Mouse (Mus musculus) small intestine, adult 2 months (tissue): ENCODE measurements around the gene Setdb2. TPM values are rescaled to one million over a fixed set of nuclear protein-coding genes. Genes with fewer than 3 reads are reported as not detected.
A peak's percentile ranks its signal among the peaks of the same experiment; 100 is the strongest.
"Not testable (repeated sequence)": the region's sequence is repeated elsewhere in the genome, so short reads cannot be mapped to it uniquely, and the experiment has no call there.

Source experiments
- H3K27ac ChIP-seq: fragments of 200-500 bp; 2 replicates; pipeline ENCODE4 v1.5.1; 2012; ENCODE audit warnings: low read depth, low read length, control low read depth, inconsistent platforms; ENCODE audit not compliant: insufficient read depth
- H3K27me3 ChIP-seq: fragments of 200-500 bp; 2 replicates; pipeline ENCODE4 v1.6.1; 2012; ENCODE audit warnings: mild to moderate bottlenecking, moderate library complexity, low read length, inconsistent platforms; ENCODE audit not compliant: control insufficient read depth, insufficient read depth
- H3K36me3 ChIP-seq: fragments of 200-500 bp; 2 replicates; pipeline ENCODE4 v1.6.1; 2012; ENCODE audit warnings: mild to moderate bottlenecking, low read length, control low read depth, inconsistent platforms; ENCODE audit not compliant: control insufficient read depth, insufficient read depth
- H3K4me1 ChIP-seq: fragments of 200-500 bp; 2 replicates; pipeline ENCODE4 v1.6.1; 2012; ENCODE audit warnings: low read length, inconsistent platforms, mixed read lengths; ENCODE audit not compliant: control insufficient read depth, insufficient read depth, insufficient read length
- H3K4me3 ChIP-seq: fragments of 200-500 bp; 2 replicates; pipeline ENCODE4 v1.5.1; 2012; ENCODE audit warnings: low read depth, mild to moderate bottlenecking, control low read depth, inconsistent platforms, low read length, moderate library complexity
- CTCF ChIP-seq: fragments of 200-500 bp; IDR thresholded peaks from 2 replicates; pipeline ENCODE4 v1.5.1; 2012; ENCODE audit warnings: low read depth, mild to moderate bottlenecking, control low read depth, inconsistent platforms, low read length, moderate library complexity, mixed read lengths; ENCODE audit not compliant: insufficient replicate concordance, insufficient read length; ENCODE audit errors: extremely low read depth
- POLR2A ChIP-seq: fragments of 200-500 bp; IDR thresholded peaks from 2 replicates; pipeline ENCODE4 v1.6.1; 2012; ENCODE audit warnings: low read depth, mild to moderate bottlenecking, control low read depth, inconsistent platforms, low read length, moderate library complexity
- WGBS: fragments of 180-500 bp; shearing (Covaris S2); methylation state at CpG from one replicate; pipeline ENCODE4 v1.1.7; 2018; 5-methylcytosine and 5-hydroxymethylcytosine counted together
- polyA plus RNA-seq: library from polyadenylated mRNA; depleted of rRNA; stranded (reverse); fragments of >200 nt; gene quantifications from 2 replicates; pipeline ENCODE4 v1.2.3, GENCODE M21; 2012

The Setdb2 gene
- polyA plus RNA-seq, 1 experiment = 5.6 TPM

DNA sequence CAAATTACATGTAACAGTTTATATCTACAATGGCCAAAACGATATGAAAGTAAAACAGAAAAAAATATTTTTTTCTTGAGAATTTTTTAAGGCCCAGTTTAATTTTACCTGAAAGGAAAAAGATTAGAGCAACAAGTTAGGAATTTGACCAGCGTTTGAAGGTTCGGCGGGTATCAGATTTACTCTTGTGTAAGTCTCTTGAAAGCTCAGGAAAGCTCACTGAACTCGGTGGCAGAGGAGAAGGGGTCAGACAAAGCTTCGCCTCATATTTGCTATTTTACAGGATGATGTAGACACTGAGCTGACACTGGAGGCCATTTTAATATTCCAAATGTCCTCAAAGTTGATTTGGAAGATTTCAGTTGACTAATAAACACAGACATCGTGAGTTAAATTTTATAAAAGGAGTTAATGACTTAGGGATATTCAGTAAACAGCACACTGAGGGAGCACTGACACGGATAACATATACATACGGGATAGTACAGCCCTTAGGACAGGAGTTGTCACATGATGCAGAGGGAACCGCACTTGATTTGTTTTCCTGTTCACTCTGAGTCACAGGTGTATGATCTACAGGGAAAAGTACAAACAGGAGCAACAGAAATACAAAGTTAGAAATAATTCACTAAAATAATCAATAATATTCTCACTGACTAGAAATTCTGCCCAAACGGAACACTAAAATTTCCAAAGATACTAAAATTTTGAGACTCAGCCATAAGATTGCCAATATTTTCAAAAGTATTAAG is 17.6 kb downstream of the Setdb2 start:
- H3K4me1 ChIP-seq = no peaks in the 10 kb centered on the region; the same call in 1 of the 2 replicates
- no peak overlapping the region for H3K27ac ChIP-seq
- H3K4me3 ChIP-seq = no peak overlapping the region
- no peaks in the 10 kb centered on the region for H3K27me3 ChIP-seq
- no peak for TF ChIP-seq CTCF
- TF ChIP-seq POLR2A = no peak
- H3K36me3 ChIP-seq = peaks cover 15% of the 10 kb centered on the region
- WGBS = 85% methylated on average over 11 of the region's 11 CpGs

DNA sequence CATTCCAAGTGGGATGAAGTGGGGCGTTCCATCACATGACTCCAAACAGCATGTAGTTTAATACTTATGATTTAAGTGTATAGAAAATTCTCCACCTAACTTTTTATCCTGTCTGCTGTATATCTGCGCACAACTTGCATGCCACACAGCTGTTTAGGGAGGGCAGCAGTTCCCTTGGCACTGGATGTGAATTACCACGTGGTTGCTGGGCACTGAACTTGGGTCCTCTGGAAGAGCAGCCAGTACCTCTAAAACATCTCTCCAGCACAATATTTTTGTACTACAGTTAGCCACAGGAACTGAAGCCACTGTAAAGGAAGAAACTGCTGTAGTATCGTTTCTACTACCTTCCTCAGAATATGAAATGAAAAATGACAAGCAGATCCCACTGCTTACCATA is 22.5 kb downstream of the Setdb2 start:
- Histone ChIP-seq H3K4me1 (no peaks in the 10 kb centered on the region), H3K27ac (no peak overlapping the region), H3K36me3 (peaks cover 39% of the 10 kb centered on the region), H3K4me3 (no peak overlapping the region), H3K27me3 (no peaks in the 10 kb centered on the region)
- WGBS = 83% methylated on average over 4 of the region's 4 CpGs
- no peak for TF ChIP-seq POLR2A
- no peak for TF ChIP-seq CTCF

DNA sequence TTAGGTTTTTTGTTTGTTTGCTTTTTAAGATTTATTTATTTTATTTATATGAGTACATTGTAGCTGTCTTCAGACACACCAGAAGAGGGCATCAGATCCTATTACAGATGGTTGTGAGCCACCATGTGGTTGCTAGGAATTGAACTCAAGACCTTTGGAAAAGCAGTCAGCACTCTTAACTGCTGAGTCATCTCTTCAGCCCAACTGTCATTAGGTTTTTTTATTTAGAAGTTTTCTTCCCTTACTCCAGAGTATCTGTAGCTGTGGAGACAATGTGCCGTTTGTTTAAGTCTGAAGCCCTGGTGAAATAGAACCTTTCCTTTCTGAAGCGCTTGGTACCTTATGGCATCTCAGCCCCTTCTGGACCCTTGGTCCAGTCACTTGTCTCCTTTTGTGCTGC is 25.7 kb downstream of the Setdb2 start:
- H3K4me3 ChIP-seq, H3K27me3 ChIP-seq, H3K27ac ChIP-seq, H3K4me1 ChIP-seq: not testable (repeated sequence)
- 99% methylated on average over 2 of the region's 2 CpGs for WGBS
- H3K36me3 ChIP-seq = peaks cover 47% of the 10 kb centered on the region

DNA sequence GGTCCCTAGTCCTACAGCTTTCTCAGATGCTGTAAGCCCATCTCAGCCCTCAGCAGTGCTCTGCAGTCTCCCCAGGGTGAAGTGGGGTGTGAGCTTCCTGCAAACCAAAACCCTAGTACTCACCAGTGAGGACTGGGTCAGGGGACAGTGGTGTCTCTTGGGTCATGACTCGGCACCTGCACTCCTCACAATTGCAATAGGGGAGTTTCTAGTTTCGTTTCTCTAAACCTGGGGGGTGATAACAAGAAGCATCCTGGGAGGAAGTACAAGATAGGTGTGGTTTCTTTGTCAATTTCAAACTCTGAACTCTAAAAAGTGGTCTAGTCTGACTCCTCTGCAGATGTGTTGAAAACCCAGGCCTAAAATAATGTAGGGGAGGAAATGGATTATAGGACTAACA is 43.7 kb downstream of the Setdb2 start:
- no peak for TF ChIP-seq CTCF
- TF ChIP-seq POLR2A = no peak
- 38% methylated on average over 2 of the region's 2 CpGs for WGBS
- peak overlapping the region; percentile 30 for H3K4me3 ChIP-seq
- 0 out of 2 replicates have a peak, but pooled peaks cover 2% of the 10 kb centered on the region for H3K4me1 ChIP-seq
- H3K27ac ChIP-seq = peak overlapping the region; percentile 41; the same call in 1 of the 2 replicates
- no peaks in the 10 kb centered on the region for H3K27me3 ChIP-seq
- H3K36me3 ChIP-seq = peaks cover 13% of the 10 kb centered on the region

DNA sequence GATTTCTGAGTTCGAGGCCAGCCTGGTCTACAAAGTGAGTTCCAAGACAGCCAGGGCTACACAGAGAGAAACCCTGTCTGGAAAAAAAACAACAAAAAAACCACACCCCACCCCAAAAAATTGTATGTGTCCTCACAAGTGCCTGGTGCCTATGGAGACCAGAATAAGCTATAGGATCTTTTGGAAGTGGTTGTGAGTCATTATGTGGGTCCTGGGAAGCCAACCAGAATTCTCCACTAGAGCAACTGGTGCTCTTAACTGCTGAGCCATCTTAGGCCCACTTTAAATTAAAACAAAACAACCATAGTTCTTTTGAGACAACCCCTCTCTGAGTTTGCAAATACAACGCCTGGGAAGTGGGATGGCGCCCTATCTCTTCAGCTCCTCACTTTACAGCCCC is 45.4 kb downstream of the Setdb2 start, which contains the start of gene Phf11c:
TSS of gene Phf11c (minus strand) at position 101 of the 400 bp plus-strand sequence.
- TF ChIP-seq CTCF (no peak), POLR2A (no peak)
- Histone ChIP-seq H3K27me3 (no peaks in the 10 kb centered on the region), H3K27ac (no peak within 1 kb of the TSS), H3K36me3 (peaks cover 7% of the 10 kb centered on the region; the same call in 1 of the 2 replicates), H3K4me3 (no peak within 1 kb of the TSS), H3K4me1 (peaks cover 4% of the 10 kb centered on the region; the same call in 1 of the 2 replicates)
- WGBS = 88% methylated on average over 3 of the region's 3 CpGs

DNA sequence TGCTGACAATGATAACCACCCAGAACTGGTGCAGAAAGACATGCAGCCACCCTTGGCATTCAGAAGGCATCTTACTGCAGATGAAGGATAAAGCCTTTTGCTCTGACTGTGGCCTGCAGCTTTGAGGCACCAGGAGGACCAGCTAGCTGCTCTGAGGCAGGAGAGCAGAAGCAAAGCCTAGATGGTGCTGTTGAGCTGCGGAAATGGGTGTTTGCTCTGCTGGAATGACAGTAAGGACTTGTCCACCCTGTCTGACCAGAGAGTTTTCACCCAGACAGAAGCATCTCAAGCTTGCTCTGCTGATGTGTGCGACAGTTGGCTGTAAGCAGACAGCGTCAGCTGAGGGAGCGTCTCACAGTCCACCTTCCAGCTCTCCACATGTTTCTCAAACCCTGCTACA is 50.5 kb downstream of the Setdb2 start:
- WGBS = 62% methylated on average over 4 of the region's 4 CpGs
- H3K4me1 ChIP-seq = not testable (repeated sequence)
- peak; percentile 9; the same call in 1 of the 2 replicates for TF ChIP-seq CTCF

DNA sequence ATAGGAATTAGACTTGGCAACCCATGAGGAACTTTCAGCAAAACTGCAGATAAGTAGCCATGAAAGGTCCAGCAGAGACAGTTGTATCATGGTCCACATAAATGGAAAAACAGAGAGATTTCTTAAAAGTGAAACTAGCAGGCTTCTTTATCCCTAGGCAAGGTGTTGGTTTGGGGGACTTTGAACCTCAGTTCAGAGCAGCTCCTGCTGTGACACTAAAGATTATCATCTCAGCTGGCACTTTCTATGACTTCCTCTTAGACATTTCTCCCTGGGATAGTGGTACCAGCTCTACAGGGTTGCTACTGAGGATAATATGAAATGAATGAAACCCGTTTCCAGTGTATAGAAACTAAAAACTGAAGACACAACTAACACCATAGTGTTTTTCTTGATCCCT is 51.2 kb downstream of the Setdb2 start:
- peaks cover 7% of the 10 kb centered on the region for H3K36me3 ChIP-seq
- no peaks in the 10 kb centered on the region for H3K27me3 ChIP-seq
- peaks cover 8% of the 10 kb centered on the region; the same call in 1 of the 2 replicates for H3K4me1 ChIP-seq
- 36% methylated on average over 1 of the region's 1 CpGs for WGBS
- H3K4me3 ChIP-seq = no peak overlapping the region
- H3K27ac ChIP-seq = peak overlapping the region; percentile 56; the same call in 1 of the 2 replicates
- no peak for TF ChIP-seq CTCF
- TF ChIP-seq POLR2A = no peak

More for the DNA sequence above, 50.5 kb downstream of the Setdb2 start:
- H3K27ac ChIP-seq, H3K36me3 ChIP-seq, H3K27me3 ChIP-seq, H3K4me3 ChIP-seq: not testable (repeated sequence)
